Mouse (Mus musculus): Measurements from ENCODE around the gene Schip1. TPM values are rescaled to one million over a fixed set of nuclear protein-coding genes. Genes with fewer than 3 reads are reported as not detected.

Schip1 gene
- polyA plus RNA-seq, 1 experiment from 2014 or later: 43.8 TPM

- H3K4me2 ChIP-seq: no peak overlapping the region; the same call in 1 of the 2 replicates
- no peak overlapping the region for H3K27ac ChIP-seq (ENCODE audit: low read depth)
- peak; percentile 56 for DNase-seq
- no peak overlapping the region for H3K4me3 ChIP-seq (ENCODE audit: low read depth, low read length)
- no peaks in the 10 kb centered on the region for H3K36me3 ChIP-seq (ENCODE audit: insufficient read depth)
- WGBS: 57% methylated on average over 1 of the region's 1 CpGs
- no peak overlapping the region for H3K9ac ChIP-seq
- no peaks in the 10 kb centered on the region for H3K9me3 ChIP-seq (ENCODE audit: low read depth, low read length)
- H3K27me3 ChIP-seq (ENCODE audit: insufficient read depth, low read length): no peaks in the 10 kb centered on the region
- peak; percentile 60 for TF ChIP-seq CTCF (IDR thresholded peaks at IDR 0.05; ENCODE audit: low read depth)
- ATAC-seq (ENCODE audit: insufficient read depth): no peak
- H3K4me1 ChIP-seq (ENCODE audit: insufficient read depth): peaks cover 17% of the 10 kb centered on the region; the same call in 1 of the 2 replicates
These were observed 405.0 kb downstream of the Schip1 start for GRCm38 (mm10) chr3:68469643-68470042.

- Histone ChIP-seq H3K36me3 (ENCODE audit: insufficient read depth) (no peaks in the 10 kb centered on the region), H3K27ac (ENCODE audit: low read depth) (peak overlapping the region; percentile 54; the same call in 1 of the 2 replicates), H3K27me3 (ENCODE audit: insufficient read depth, low read length) (no peaks in the 10 kb centered on the region), H3K4me1 (ENCODE audit: insufficient read depth) (peaks cover 17% of the 10 kb centered on the region; the same call in 1 of the 2 replicates), H3K9me3 (ENCODE audit: low read depth, low read length) (no peaks in the 10 kb centered on the region), H3K4me3 (ENCODE audit: low read depth, low read length) (no peak overlapping the region), H3K9ac (no peak overlapping the region), H3K4me2 (peak overlapping the region; percentile 20; the same call in 1 of the 2 replicates)
- peak; percentile 13 for DNase-seq
- no peak for TF ChIP-seq CTCF (IDR thresholded peaks at IDR 0.05; ENCODE audit: low read depth)
- no peak for ATAC-seq (ENCODE audit: insufficient read depth)
- 21% methylated on average over 3 of the region's 3 CpGs for WGBS
These were observed 405.5 kb downstream of the Schip1 start for GRCm38 (mm10) chr3:68470061-68470460.

- no peak overlapping the region for H3K9ac ChIP-seq
- H3K4me2 ChIP-seq: peak overlapping the region; percentile 20; the same call in 1 of the 2 replicates
- no peak overlapping the region for H3K4me3 ChIP-seq (ENCODE audit: low read depth, low read length)
- no peak for TF ChIP-seq CTCF (IDR thresholded peaks at IDR 0.05; ENCODE audit: low read depth)
- H3K27ac ChIP-seq (ENCODE audit: low read depth): peak overlapping the region; percentile 54; the same call in 1 of the 2 replicates
- ATAC-seq (ENCODE audit: insufficient read depth) (0 out of 2 replicates have a peak, but pooled peaks have one; percentile 19), DNase-seq (peak; percentile 45)
- H3K27me3 ChIP-seq (ENCODE audit: insufficient read depth, low read length): no peaks in the 10 kb centered on the region
- no peaks in the 10 kb centered on the region for H3K9me3 ChIP-seq (ENCODE audit: low read depth, low read length)
- H3K36me3 ChIP-seq (ENCODE audit: insufficient read depth): no peaks in the 10 kb centered on the region
- WGBS: 30% methylated on average over 5 of the region's 5 CpGs
- H3K4me1 ChIP-seq (ENCODE audit: insufficient read depth): peaks cover 17% of the 10 kb centered on the region; the same call in 1 of the 2 replicates
These were observed 406.0 kb downstream of the Schip1 start for GRCm38 (mm10) chr3:68470622-68471021.

- Histone ChIP-seq H3K9me3 (ENCODE audit: low read depth, low read length) (no peaks in the 10 kb centered on the region), H3K4me3 (ENCODE audit: low read depth, low read length) (no peak overlapping the region), H3K4me1 (ENCODE audit: insufficient read depth) (no peaks in the 10 kb centered on the region), H3K27ac (ENCODE audit: low read depth) (no peak overlapping the region), H3K27me3 (ENCODE audit: insufficient read depth, low read length) (no peaks in the 10 kb centered on the region), H3K4me2 (no peak overlapping the region), H3K36me3 (ENCODE audit: insufficient read depth) (no peaks in the 10 kb centered on the region), H3K9ac (no peak overlapping the region)
- no peak for TF ChIP-seq CTCF (IDR thresholded peaks at IDR 0.05; ENCODE audit: low read depth)
- 84% methylated on average over 7 of the region's 7 CpGs for WGBS
- no peak for DNase-seq
- no peak for ATAC-seq (ENCODE audit: insufficient read depth)
These were observed 411.7 kb downstream of the Schip1 start for GRCm38 (mm10) chr3:68476336-68476735.

GRCm38 (mm10) chr3:68477478-68477877 lies 412.9 kb downstream of the Schip1 start:
- no peak for DNase-seq
- no peak for TF ChIP-seq CTCF (IDR thresholded peaks at IDR 0.05; ENCODE audit: low read depth)
- WGBS: 56% methylated on average over 2 of the region's 2 CpGs
- no peak for ATAC-seq (ENCODE audit: insufficient read depth)
- Histone ChIP-seq H3K9ac (no peak overlapping the region), H3K4me2 (no peak overlapping the region), H3K27ac (ENCODE audit: low read depth) (no peak overlapping the region), H3K4me1 (ENCODE audit: insufficient read depth) (no peaks in the 10 kb centered on the region), H3K4me3 (ENCODE audit: low read depth, low read length) (no peak overlapping the region), H3K27me3 (ENCODE audit: insufficient read depth, low read length) (no peaks in the 10 kb centered on the region), H3K9me3 (ENCODE audit: low read depth, low read length) (no peaks in the 10 kb centered on the region), H3K36me3 (ENCODE audit: insufficient read depth) (no peaks in the 10 kb centered on the region)

DNA sequence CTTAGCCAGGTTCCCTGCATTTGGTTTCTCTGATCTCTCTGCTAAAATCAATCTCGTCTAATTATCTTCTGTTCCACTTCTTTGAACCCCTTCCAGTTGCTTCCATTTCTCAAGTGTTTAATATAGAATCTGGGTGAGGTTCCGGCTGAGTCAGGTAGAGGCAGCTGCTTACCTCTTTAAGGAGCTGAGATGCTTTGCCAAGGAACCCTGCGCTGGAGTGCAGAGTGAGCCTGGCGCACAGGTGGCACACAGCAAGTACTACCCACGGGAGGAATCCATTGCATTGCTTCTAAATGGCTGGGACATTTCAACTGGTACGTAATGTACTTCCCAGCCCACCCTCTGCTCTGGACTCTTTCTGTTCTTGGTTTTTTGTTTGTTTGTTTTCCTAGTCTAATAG lies 414.7 kb downstream of the Schip1 start:
- Histone ChIP-seq H3K27me3 (ENCODE audit: insufficient read depth, low read length) (no peaks in the 10 kb centered on the region), H3K9ac (no peak overlapping the region), H3K36me3 (ENCODE audit: insufficient read depth) (no peaks in the 10 kb centered on the region), H3K4me1 (ENCODE audit: insufficient read depth) (no peaks in the 10 kb centered on the region), H3K9me3 (ENCODE audit: low read depth, low read length) (no peaks in the 10 kb centered on the region), H3K4me3 (ENCODE audit: low read depth, low read length) (no peak overlapping the region), H3K4me2 (no peak overlapping the region), H3K27ac (ENCODE audit: low read depth) (no peak overlapping the region)
- DNase-seq: no peak
- 72% methylated on average over 6 of the region's 6 CpGs for WGBS
- TF ChIP-seq CTCF (IDR thresholded peaks at IDR 0.05; ENCODE audit: low read depth): no peak
- no peak for ATAC-seq (ENCODE audit: insufficient read depth)

GRCm38 (mm10) chr3:68483517-68483916 lies 418.9 kb downstream of the Schip1 start:
- no peaks in the 10 kb centered on the region for H3K9me3 ChIP-seq (ENCODE audit: low read depth, low read length)
- H3K27me3 ChIP-seq (ENCODE audit: insufficient read depth, low read length): no peaks in the 10 kb centered on the region
- no peaks in the 10 kb centered on the region for H3K36me3 ChIP-seq (ENCODE audit: insufficient read depth)
- H3K4me2 ChIP-seq: no peak overlapping the region
- no peak for DNase-seq
- no peak overlapping the region for H3K27ac ChIP-seq (ENCODE audit: low read depth)
- TF ChIP-seq CTCF (IDR thresholded peaks at IDR 0.05; ENCODE audit: low read depth): no peak
- 69% methylated on average over 3 of the region's 3 CpGs for WGBS
- no peak overlapping the region for H3K4me3 ChIP-seq (ENCODE audit: low read depth, low read length)
- H3K9ac ChIP-seq: no peak overlapping the region
- ATAC-seq (ENCODE audit: insufficient read depth): no peak
- 0 out of 2 replicates have a peak, but pooled peaks cover 6% of the 10 kb centered on the region for H3K4me1 ChIP-seq (ENCODE audit: insufficient read depth)

Data from lung, embryonic 14.5 days (tissue).